Mouse (Mus musculus): ENCODE results near the gene Slco2a1. TPM values are rescaled to one million over a fixed set of nuclear protein-coding genes. Genes with fewer than 3 reads are reported as not detected.
A peak's percentile ranks its signal among the peaks of the same experiment; 100 is the strongest.

Gene Slco2a1
- polyA plus RNA-seq, 1 experiment from 2014 or later: 10.0 TPM

- DNase-seq (ENCODE audit: low spot score): no peak
Observed at GRCm38 (mm10) chr9:102982376-102982775, 6.1 kb upstream of the Slco2a1 start.

- no peak for DNase-seq (ENCODE audit: low spot score)
Observed at GRCm38 (mm10) chr9:102985111-102985510, 3.4 kb upstream of the Slco2a1 start.

- no peak for DNase-seq (ENCODE audit: low spot score)
Observed at GRCm38 (mm10) chr9:102985939-102986338, 2.6 kb upstream of the Slco2a1 start.

- DNase-seq (ENCODE audit: low spot score): no peak
Observed at GRCm38 (mm10) chr9:102990306-102991133, 2.0 kb downstream of the Slco2a1 start.

GRCm38 (mm10) chr9:102991134-102991406 lies 2.6 kb downstream of the Slco2a1 start:
- DNase-seq (ENCODE audit: low spot score): no peak

GRCm38 (mm10) chr9:102992877-102993276 lies 4.4 kb downstream of the Slco2a1 start:
- no peak for DNase-seq (ENCODE audit: low spot score)

- DNase-seq (ENCODE audit: low spot score): no peak
Observed at GRCm38 (mm10) chr9:102993764-102994163, 5.3 kb downstream of the Slco2a1 start.

GRCm38 (mm10) chr9:102995800-102996635 lies 7.5 kb downstream of the Slco2a1 start:
- DNase-seq (ENCODE audit: low spot score): no peak

- no peak for DNase-seq (ENCODE audit: low spot score)
Observed at GRCm38 (mm10) chr9:103000384-103000783, 11.9 kb downstream of the Slco2a1 start.

GRCm38 (mm10) chr9:103004343-103004742 lies 15.8 kb downstream of the Slco2a1 start:
- no peak for DNase-seq (ENCODE audit: low spot score)

GRCm38 (mm10) chr9:103007699-103008078 lies 19.2 kb downstream of the Slco2a1 start:
- DNase-seq (ENCODE audit: low spot score): no peak

- no peak for DNase-seq (ENCODE audit: low spot score)
Observed at GRCm38 (mm10) chr9:103008079-103008855, 19.8 kb downstream of the Slco2a1 start.

- DNase-seq (ENCODE audit: low spot score): no peak
Observed at GRCm38 (mm10) chr9:103010161-103010560, 21.6 kb downstream of the Slco2a1 start.

- peak; percentile 30 for DNase-seq (ENCODE audit: low spot score)
Observed at GRCm38 (mm10) chr9:103013366-103013765, 24.9 kb downstream of the Slco2a1 start.

- DNase-seq (ENCODE audit: low spot score): no peak
Observed at GRCm38 (mm10) chr9:103014686-103015085, 26.2 kb downstream of the Slco2a1 start.

GRCm38 (mm10) chr9:103024116-103024515 lies 35.6 kb downstream of the Slco2a1 start:
- no peak for DNase-seq (ENCODE audit: low spot score)

- peak; percentile 9 for DNase-seq (ENCODE audit: low spot score)
Observed at GRCm38 (mm10) chr9:103027150-103027889, 38.8 kb downstream of the Slco2a1 start.

GRCm38 (mm10) chr9:103029012-103029411 lies 40.5 kb downstream of the Slco2a1 start:
- no peak for DNase-seq (ENCODE audit: low spot score)

- no peak for DNase-seq (ENCODE audit: low spot score)
Observed at GRCm38 (mm10) chr9:103030041-103030440, 41.5 kb downstream of the Slco2a1 start.

GRCm38 (mm10) chr9:103031211-103031610 lies 42.7 kb downstream of the Slco2a1 start:
- DNase-seq (ENCODE audit: low spot score): no peak

GRCm38 (mm10) chr9:103032193-103032592 lies 43.7 kb downstream of the Slco2a1 start:
- DNase-seq (ENCODE audit: low spot score): no peak

Measured in thymus, postnatal 0 days (tissue).